Mouse (Mus musculus): ENCODE data around the gene Plpp3. TPM values are rescaled to one million over a fixed set of nuclear protein-coding genes. Genes with fewer than 3 reads are reported as not detected.

Plpp3 gene
- polyA plus RNA-seq, 1 experiment from 2014 or later: 51.1 TPM

- H3K4me3 ChIP-seq (ENCODE audit: low read depth, low read length): no peak overlapping the region
- H3K36me3 ChIP-seq (ENCODE audit: control insufficient read depth, insufficient read depth, low read length): peaks cover 4% of the 10 kb centered on the region; the same call in 1 of the 2 replicates
- ATAC-seq (ENCODE audit: insufficient number of reproducible peaks, insufficient read depth, low FRiP score, low read depth): no peak
- no peaks in the 10 kb centered on the region for H3K27me3 ChIP-seq (ENCODE audit: control insufficient read depth, insufficient read depth, low read length)
- no peak overlapping the region for H3K4me2 ChIP-seq (replicated peaks; ENCODE audit: low read depth, low read length)
- 85% methylated on average over 4 of the region's 4 CpGs for WGBS
- H3K27ac ChIP-seq (ENCODE audit: low read length): no peak overlapping the region
- H3K4me1 ChIP-seq (ENCODE audit: control insufficient read depth, insufficient read depth, low read length): no peaks in the 10 kb centered on the region
- H3K9me3 ChIP-seq (ENCODE audit: control insufficient read depth, low read depth, low read length): no peaks in the 10 kb centered on the region
- H3K9ac ChIP-seq (replicated peaks; ENCODE audit: low read depth, low read length): no peak overlapping the region
Measured at GRCm38 (mm10) chr4:105174778-105175177, 17.6 kb downstream of the Plpp3 start.

GRCm38 (mm10) chr4:105175255-105176035 is 18.3 kb downstream of the Plpp3 start:
- no peak for ATAC-seq (ENCODE audit: insufficient number of reproducible peaks, insufficient read depth, low FRiP score, low read depth)
- Histone ChIP-seq H3K36me3 (ENCODE audit: control insufficient read depth, insufficient read depth, low read length) (peaks cover 4% of the 10 kb centered on the region; the same call in 1 of the 2 replicates), H3K4me2 (replicated peaks; ENCODE audit: low read depth, low read length) (no peak overlapping the region), H3K27me3 (ENCODE audit: control insufficient read depth, insufficient read depth, low read length) (no peaks in the 10 kb centered on the region), H3K27ac (ENCODE audit: low read length) (no peak overlapping the region), H3K9ac (replicated peaks; ENCODE audit: low read depth, low read length) (no peak overlapping the region), H3K4me1 (ENCODE audit: control insufficient read depth, insufficient read depth, low read length) (no peaks in the 10 kb centered on the region), H3K9me3 (ENCODE audit: control insufficient read depth, low read depth, low read length) (no peaks in the 10 kb centered on the region), H3K4me3 (ENCODE audit: low read depth, low read length) (no peak overlapping the region)
- WGBS: 76% methylated on average over 16 of the region's 16 CpGs

- 43% methylated on average over 16 of the region's 16 CpGs for WGBS
- no peaks in the 10 kb centered on the region for H3K27me3 ChIP-seq (ENCODE audit: control insufficient read depth, insufficient read depth, low read length)
- H3K9ac ChIP-seq (replicated peaks; ENCODE audit: low read depth, low read length): no peak overlapping the region
- no peak for ATAC-seq (ENCODE audit: insufficient number of reproducible peaks, insufficient read depth, low FRiP score, low read depth)
- no peaks in the 10 kb centered on the region for H3K9me3 ChIP-seq (ENCODE audit: control insufficient read depth, low read depth, low read length)
- no peak overlapping the region for H3K27ac ChIP-seq (ENCODE audit: low read length)
- no peak overlapping the region for H3K4me3 ChIP-seq (ENCODE audit: low read depth, low read length)
- peaks cover 3% of the 10 kb centered on the region; the same call in 1 of the 2 replicates for H3K4me1 ChIP-seq (ENCODE audit: control insufficient read depth, insufficient read depth, low read length)
- peaks cover 4% of the 10 kb centered on the region; the same call in 1 of the 2 replicates for H3K36me3 ChIP-seq (ENCODE audit: control insufficient read depth, insufficient read depth, low read length)
- H3K4me2 ChIP-seq (replicated peaks; ENCODE audit: low read depth, low read length): no peak overlapping the region
Measured at GRCm38 (mm10) chr4:105181014-105181658, 24.0 kb downstream of the Plpp3 start.

- ATAC-seq (ENCODE audit: insufficient number of reproducible peaks, insufficient read depth, low FRiP score, low read depth): no peak
- peaks cover 3% of the 10 kb centered on the region; the same call in 1 of the 2 replicates for H3K4me1 ChIP-seq (ENCODE audit: control insufficient read depth, insufficient read depth, low read length)
- no peak overlapping the region for H3K27ac ChIP-seq (ENCODE audit: low read length)
- H3K9ac ChIP-seq (replicated peaks; ENCODE audit: low read depth, low read length): no peak overlapping the region
- peaks cover 4% of the 10 kb centered on the region; the same call in 1 of the 2 replicates for H3K36me3 ChIP-seq (ENCODE audit: control insufficient read depth, insufficient read depth, low read length)
- H3K9me3 ChIP-seq (ENCODE audit: control insufficient read depth, low read depth, low read length): no peaks in the 10 kb centered on the region
- H3K4me3 ChIP-seq (ENCODE audit: low read depth, low read length): no peak overlapping the region
- 55% methylated on average over 3 of the region's 3 CpGs for WGBS
- H3K27me3 ChIP-seq (ENCODE audit: control insufficient read depth, insufficient read depth, low read length): no peaks in the 10 kb centered on the region
- no peak overlapping the region for H3K4me2 ChIP-seq (replicated peaks; ENCODE audit: low read depth, low read length)
Measured at GRCm38 (mm10) chr4:105181659-105182167, 24.6 kb downstream of the Plpp3 start.

GRCm38 (mm10) chr4:105182249-105182648 is 25.1 kb downstream of the Plpp3 start:
- peaks cover 3% of the 10 kb centered on the region; the same call in 1 of the 2 replicates for H3K4me1 ChIP-seq (ENCODE audit: control insufficient read depth, insufficient read depth, low read length)
- H3K36me3 ChIP-seq (ENCODE audit: control insufficient read depth, insufficient read depth, low read length): peaks cover 4% of the 10 kb centered on the region; the same call in 1 of the 2 replicates
- no peak overlapping the region for H3K4me2 ChIP-seq (replicated peaks; ENCODE audit: low read depth, low read length)
- ATAC-seq (ENCODE audit: insufficient number of reproducible peaks, insufficient read depth, low FRiP score, low read depth): no peak
- H3K4me3 ChIP-seq (ENCODE audit: low read depth, low read length): no peak overlapping the region
- 68% methylated on average over 5 of the region's 5 CpGs for WGBS
- no peak overlapping the region for H3K9ac ChIP-seq (replicated peaks; ENCODE audit: low read depth, low read length)
- H3K27ac ChIP-seq (ENCODE audit: low read length): no peak overlapping the region
- no peaks in the 10 kb centered on the region for H3K27me3 ChIP-seq (ENCODE audit: control insufficient read depth, insufficient read depth, low read length)
- H3K9me3 ChIP-seq (ENCODE audit: control insufficient read depth, low read depth, low read length): no peaks in the 10 kb centered on the region

- Histone ChIP-seq H3K27ac (ENCODE audit: low read length) (no peak overlapping the region), H3K4me3 (ENCODE audit: low read depth, low read length) (no peak overlapping the region), H3K9me3 (ENCODE audit: control insufficient read depth, low read depth, low read length) (no peaks in the 10 kb centered on the region), H3K27me3 (ENCODE audit: control insufficient read depth, insufficient read depth, low read length) (no peaks in the 10 kb centered on the region), H3K36me3 (ENCODE audit: control insufficient read depth, insufficient read depth, low read length) (peaks cover 4% of the 10 kb centered on the region; the same call in 1 of the 2 replicates), H3K4me1 (ENCODE audit: control insufficient read depth, insufficient read depth, low read length) (peaks cover 8% of the 10 kb centered on the region; the same call in 1 of the 2 replicates), H3K4me2 (replicated peaks; ENCODE audit: low read depth, low read length) (no peak overlapping the region), H3K9ac (replicated peaks; ENCODE audit: low read depth, low read length) (no peak overlapping the region)
- 62% methylated on average over 4 of the region's 4 CpGs for WGBS
- no peak for ATAC-seq (ENCODE audit: insufficient number of reproducible peaks, insufficient read depth, low FRiP score, low read depth)
Measured at GRCm38 (mm10) chr4:105184490-105184889, 27.3 kb downstream of the Plpp3 start.

GRCm38 (mm10) chr4:105184924-105185323 is 27.8 kb downstream of the Plpp3 start:
- Histone ChIP-seq H3K27me3 (ENCODE audit: control insufficient read depth, insufficient read depth, low read length) (no peaks in the 10 kb centered on the region), H3K9ac (replicated peaks; ENCODE audit: low read depth, low read length) (no peak overlapping the region), H3K4me2 (replicated peaks; ENCODE audit: low read depth, low read length) (no peak overlapping the region), H3K36me3 (ENCODE audit: control insufficient read depth, insufficient read depth, low read length) (peaks cover 4% of the 10 kb centered on the region; the same call in 1 of the 2 replicates), H3K27ac (ENCODE audit: low read length) (no peak overlapping the region), H3K4me3 (ENCODE audit: low read depth, low read length) (no peak overlapping the region), H3K4me1 (ENCODE audit: control insufficient read depth, insufficient read depth, low read length) (peaks cover 12% of the 10 kb centered on the region; the same call in 1 of the 2 replicates), H3K9me3 (ENCODE audit: control insufficient read depth, low read depth, low read length) (no peaks in the 10 kb centered on the region)
- ATAC-seq (ENCODE audit: insufficient number of reproducible peaks, insufficient read depth, low FRiP score, low read depth): no peak
- WGBS: 71% methylated on average over 6 of the region's 6 CpGs

- peaks cover 4% of the 10 kb centered on the region; the same call in 1 of the 2 replicates for H3K36me3 ChIP-seq (ENCODE audit: control insufficient read depth, insufficient read depth, low read length)
- H3K27ac ChIP-seq (ENCODE audit: low read length): no peak overlapping the region
- peaks cover 29% of the 10 kb centered on the region for H3K4me1 ChIP-seq (ENCODE audit: control insufficient read depth, insufficient read depth, low read length)
- H3K4me3 ChIP-seq (ENCODE audit: low read depth, low read length): no peak overlapping the region
- no peak for ATAC-seq (ENCODE audit: insufficient number of reproducible peaks, insufficient read depth, low FRiP score, low read depth)
- no peak overlapping the region for H3K4me2 ChIP-seq (replicated peaks; ENCODE audit: low read depth, low read length)
- H3K9me3 ChIP-seq (ENCODE audit: control insufficient read depth, low read depth, low read length): no peaks in the 10 kb centered on the region
- no peak overlapping the region for H3K9ac ChIP-seq (replicated peaks; ENCODE audit: low read depth, low read length)
- H3K27me3 ChIP-seq (ENCODE audit: control insufficient read depth, insufficient read depth, low read length): no peaks in the 10 kb centered on the region
- 76% methylated on average over 10 of the region's 10 CpGs for WGBS
Measured at GRCm38 (mm10) chr4:105186654-105187053, 29.5 kb downstream of the Plpp3 start.
